Mouse (Mus musculus) bone marrow, adult 2 months (tissue): ENCODE data around the gene Rad18.

Source experiments
- CTCF ChIP-seq: fragments of 200-500 bp; IDR thresholded peaks from 2 replicates; pipeline ENCODE4 v1.5.1; 2011; ENCODE audit warnings: low read length, control low read depth; ENCODE audit not compliant: control insufficient read depth, insufficient read depth
- POLR2A ChIP-seq: fragments of 200-500 bp; IDR thresholded peaks from 2 replicates; pipeline ENCODE4 v1.6.1; 2011; ENCODE audit warnings: low read depth, mild to moderate bottlenecking, control low read depth, low read length, borderline replicate concordance; ENCODE audit not compliant: control insufficient read depth

- no peak for TF ChIP-seq CTCF
- no peak for TF ChIP-seq POLR2A
Measured at GRCm38 (mm10) chr6:112742297-112742696, 45.8 kb upstream of the Rad18 start.
